Mouse (Mus musculus) lung, embryonic 15.5 days (tissue): ENCODE measurements around the gene Ccdc57. TPM values are rescaled to one million over a fixed set of nuclear protein-coding genes. Genes with fewer than 3 reads are reported as not detected.
"Not testable (repeated sequence)": the region's sequence is repeated elsewhere in the genome, so short reads cannot be mapped to it uniquely, and the experiment has no call there.

Source experiments
- ATAC-seq: fragments of 200-750 bp; cut with Nextera tagmentation; 2 replicates; pipeline ENCODE4 v1.8.0; 2017; ENCODE audit warnings: moderate number of reproducible peaks, borderline replicate concordance; ENCODE audit not compliant: low FRiP score, low TSS enrichment; ENCODE audit errors: extremely low read depth
- H3K27ac ChIP-seq: fragments of 300-500 bp; sonication (generic); 2 replicates; pipeline ENCODE4 v1.5.1; 2015; ENCODE audit warnings: moderate library complexity, mild to moderate bottlenecking, inconsistent platforms
- H3K27me3 ChIP-seq: fragments of 300-500 bp; sonication (generic); 2 replicates; pipeline ENCODE4 v1.6.1; 2015; ENCODE audit warnings: inconsistent platforms
- H3K36me3 ChIP-seq: fragments of 300-500 bp; sonication (generic); 2 replicates; pipeline ENCODE4 v1.6.1; 2015; ENCODE audit warnings: inconsistent platforms
- H3K4me1 ChIP-seq: fragments of 300-500 bp; sonication (generic); 2 replicates; pipeline ENCODE4 v1.6.1; 2015; ENCODE audit warnings: inconsistent platforms
- H3K4me2 ChIP-seq: fragments of 300-500 bp; sonication (generic); 2 replicates; pipeline ENCODE4 v1.6.1; 2015; ENCODE audit warnings: inconsistent platforms, mild to moderate bottlenecking, moderate library complexity
- H3K4me3 ChIP-seq: fragments of 300-500 bp; sonication (generic); 2 replicates; pipeline ENCODE4 v1.5.1; 2015; ENCODE audit warnings: mild to moderate bottlenecking, inconsistent platforms
- H3K9ac ChIP-seq: fragments of 300-500 bp; sonication (generic); 2 replicates; pipeline ENCODE4 v1.6.1; 2015; ENCODE audit warnings: inconsistent platforms
- H3K9me3 ChIP-seq: fragments of 300-500 bp; sonication (generic); 2 replicates; pipeline ENCODE4 v1.6.1; 2016; ENCODE audit warnings: inconsistent platforms
- WGBS: fragments of 180-500 bp; shearing (Covaris S2); methylation state at CpG from one replicate; pipeline ENCODE4 v1.1.7; 2015; 5-methylcytosine and 5-hydroxymethylcytosine counted together
- polyA plus RNA-seq: library from polyadenylated mRNA; unstranded; fragments of >200 nt; fragmentation: Nextera tagmentation; extraction: Ambion mirVana; gene quantifications from 2 replicates; pipeline ENCODE4 v1.2.1, GENCODE M21; 2015

Ccdc57 gene
- polyA plus RNA-seq, 1 experiment from 2014 or later: 6.6 TPM

DNA sequence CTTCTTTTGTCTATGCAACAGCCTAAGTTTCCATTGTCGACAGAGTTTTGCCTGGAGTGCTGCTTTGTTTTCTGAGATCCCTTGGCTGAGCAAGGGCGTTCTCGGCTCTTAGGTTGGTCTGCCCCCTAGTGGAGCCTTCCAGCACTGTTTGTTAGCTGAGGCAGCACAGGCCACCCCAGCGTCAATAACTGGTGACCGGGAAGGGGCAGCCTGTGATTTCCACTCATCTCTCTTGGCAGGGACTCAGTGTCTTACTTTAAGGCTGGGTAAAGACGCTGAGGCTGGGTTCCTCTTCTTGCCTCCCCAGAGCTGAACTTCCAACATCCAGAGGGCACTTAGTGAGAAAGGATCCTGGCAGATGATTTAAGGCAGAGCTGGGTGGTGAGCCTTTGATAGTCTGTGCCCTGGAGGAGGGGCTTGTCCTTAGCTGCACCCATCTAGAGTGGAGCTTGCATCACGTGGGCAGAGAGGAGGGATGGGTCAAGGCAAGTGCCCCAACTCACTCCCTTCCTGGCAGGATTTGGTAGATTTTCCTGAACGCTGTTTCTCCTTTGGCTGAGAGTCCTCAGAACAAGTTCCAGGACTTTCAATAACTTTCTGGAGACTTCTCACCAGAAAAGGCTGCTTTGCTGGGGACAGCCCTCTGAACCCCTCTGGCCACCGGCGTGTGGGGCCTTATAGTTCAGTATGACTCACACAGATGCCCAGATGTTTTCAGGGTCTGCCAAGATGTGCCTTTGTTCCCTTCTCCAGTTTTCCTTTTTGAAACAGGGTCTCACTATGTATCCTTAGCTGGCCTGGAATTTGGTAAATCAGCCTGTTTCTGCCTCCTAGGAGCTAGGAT is 132.4 kb downstream of the Ccdc57 start:
- H3K27ac ChIP-seq: peak overlapping the region; percentile 78
- peak; percentile 82 for ATAC-seq
- H3K36me3 ChIP-seq: no peaks in the 10 kb centered on the region
- H3K4me2 ChIP-seq: peak overlapping the region; percentile 20; the same call in 1 of the 2 replicates
- H3K27me3 ChIP-seq: no peaks in the 10 kb centered on the region
- WGBS: 7% methylated on average over 10 of the region's 10 CpGs
- peaks cover 18% of the 10 kb centered on the region for H3K4me1 ChIP-seq
- no peak overlapping the region for H3K4me3 ChIP-seq
- H3K9ac ChIP-seq: no peak overlapping the region
- no peaks in the 10 kb centered on the region for H3K9me3 ChIP-seq

DNA sequence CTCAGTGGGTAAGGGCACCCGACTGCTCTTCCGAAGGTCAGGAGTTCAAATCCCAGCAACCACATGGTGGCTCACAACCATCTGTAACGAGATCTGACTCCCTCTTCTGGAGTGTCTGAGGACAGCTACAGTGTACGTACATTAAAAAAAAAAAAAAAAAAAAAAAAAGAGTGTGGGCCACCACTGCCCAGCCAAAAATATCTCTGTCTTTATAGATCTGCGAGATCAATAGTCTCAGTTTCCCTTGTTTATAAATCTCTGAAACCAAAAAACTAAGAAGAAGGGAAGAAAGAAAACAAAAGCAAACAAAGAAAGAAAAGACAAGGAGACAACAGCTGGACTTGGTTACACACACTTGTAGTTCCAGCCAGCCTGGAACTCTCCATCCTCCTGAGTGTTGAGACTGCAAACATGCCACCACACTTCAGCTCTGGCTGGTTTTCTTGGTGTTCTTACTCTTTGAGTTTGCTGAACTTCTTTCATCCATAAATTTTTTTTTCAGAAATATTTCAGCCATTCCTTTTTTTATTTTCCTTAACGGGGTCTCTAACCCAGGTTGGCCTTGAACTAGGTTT is 133.3 kb downstream of the Ccdc57 start:
- peak overlapping the region; percentile 78 for H3K27ac ChIP-seq
- H3K27me3 ChIP-seq: no peaks in the 10 kb centered on the region
- H3K4me2 ChIP-seq: 0 out of 2 replicates have a peak overlapping the region, but pooled peaks have one; percentile 16
- ATAC-seq: no peak
- no peak overlapping the region for H3K4me3 ChIP-seq
- no peak overlapping the region for H3K9ac ChIP-seq
- H3K9me3 ChIP-seq: no peaks in the 10 kb centered on the region
- H3K36me3 ChIP-seq: peaks cover 3% of the 10 kb centered on the region; the same call in 1 of the 2 replicates
- WGBS: 56% methylated on average over 6 of the region's 6 CpGs
- H3K4me1 ChIP-seq: peaks cover 27% of the 10 kb centered on the region

DNA sequence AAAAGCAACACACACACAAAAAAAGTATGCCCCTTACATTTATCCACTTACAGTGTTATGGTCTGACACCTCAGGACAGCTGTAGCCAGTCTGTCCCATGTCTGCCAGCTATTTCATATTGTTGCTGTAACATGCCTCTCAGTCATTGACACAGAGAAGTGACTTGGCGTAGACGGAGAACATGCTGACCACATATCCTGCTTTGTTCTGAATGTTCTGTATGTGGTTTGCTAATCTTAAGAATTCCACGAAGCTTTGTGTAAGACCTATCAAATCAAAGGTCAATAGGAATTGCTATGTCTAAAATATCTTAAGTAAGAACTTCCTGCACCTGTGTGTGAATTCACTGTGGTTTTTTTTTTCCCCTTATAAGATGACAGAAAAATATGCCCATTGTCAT is 134.4 kb downstream of the Ccdc57 start:
- Histone ChIP-seq H3K27ac (no peak overlapping the region), H3K4me2 (no peak overlapping the region), H3K4me1 (peaks cover 28% of the 10 kb centered on the region), H3K36me3 (peaks cover 12% of the 10 kb centered on the region), H3K4me3 (no peak overlapping the region), H3K9ac (no peak overlapping the region), H3K9me3 (no peaks in the 10 kb centered on the region), H3K27me3 (no peaks in the 10 kb centered on the region)
- no peak for ATAC-seq
- 71% methylated on average over 3 of the region's 3 CpGs for WGBS

GRCm38 (mm10) chr11:120796614-120796946 is 136.1 kb downstream of the Ccdc57 start:
- ATAC-seq: 0 out of 2 replicates have a peak, but pooled peaks have one; percentile 3

GRCm38 (mm10) chr11:120795756-120796613 is 136.7 kb downstream of the Ccdc57 start, which contains the start of gene Dus1l:
Dus1l (minus strand) TSS chr11:120796403.
- WGBS: 2% methylated on average over 59 of the region's 59 CpGs
- H3K9ac ChIP-seq: peak within 1 kb of the TSS; percentile 88
- H3K4me3 ChIP-seq: peak within 1 kb of the TSS; percentile 82
- peaks cover 28% of the 10 kb centered on the region for H3K4me1 ChIP-seq
- peak; percentile 81 for ATAC-seq
- H3K27ac ChIP-seq: peak within 1 kb of the TSS; percentile 49
- no peaks in the 10 kb centered on the region for H3K27me3 ChIP-seq
- H3K4me2 ChIP-seq: peak within 1 kb of the TSS; percentile 90
- H3K9me3 ChIP-seq: no peaks in the 10 kb centered on the region
- H3K36me3 ChIP-seq: peaks cover 34% of the 10 kb centered on the region

More at GRCm38 (mm10) chr11:120796614-120796946, 136.1 kb downstream of the Ccdc57 start:
- H3K36me3 ChIP-seq: peaks cover 28% of the 10 kb centered on the region
- peak overlapping the region; percentile 49 for H3K27ac ChIP-seq
- peak overlapping the region; percentile 90 for H3K4me2 ChIP-seq
- H3K4me1 ChIP-seq: peaks cover 28% of the 10 kb centered on the region
- peak overlapping the region; percentile 82 for H3K4me3 ChIP-seq
- 26% methylated on average over 8 of the region's 8 CpGs for WGBS
- H3K9ac ChIP-seq: peak overlapping the region; percentile 88; the same call in 1 of the 2 replicates
- H3K9me3 ChIP-seq: no peaks in the 10 kb centered on the region
- H3K27me3 ChIP-seq: no peaks in the 10 kb centered on the region

DNA sequence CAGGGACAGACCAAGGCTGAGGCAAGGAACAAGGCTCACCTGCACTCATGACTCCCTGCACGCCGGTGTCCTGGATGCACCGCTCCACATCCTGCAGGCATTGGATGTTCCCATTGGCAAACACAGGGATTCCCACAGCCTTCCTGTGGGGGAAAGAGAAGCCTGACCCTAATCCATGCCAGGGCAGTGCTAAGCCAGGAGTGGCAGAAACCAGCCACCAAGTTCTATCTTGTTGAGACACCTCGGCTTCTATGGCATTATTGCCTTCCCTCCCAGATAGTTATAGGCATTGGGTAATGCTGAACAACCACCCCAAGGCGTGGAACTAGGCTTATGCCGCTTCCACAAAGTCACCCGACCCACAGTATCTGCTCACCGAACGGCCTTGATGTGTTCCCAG is 140.0 kb downstream of the Ccdc57 start:
- H3K9ac ChIP-seq: no peak overlapping the region
- no peak overlapping the region for H3K4me3 ChIP-seq
- peaks cover 18% of the 10 kb centered on the region for H3K4me1 ChIP-seq
- ATAC-seq: no peak
- H3K4me2 ChIP-seq: no peak overlapping the region
- 95% methylated on average over 9 of the region's 9 CpGs for WGBS
- no peaks in the 10 kb centered on the region for H3K27me3 ChIP-seq
- no peak overlapping the region for H3K27ac ChIP-seq
- H3K36me3 ChIP-seq: peaks cover 63% of the 10 kb centered on the region
- no peaks in the 10 kb centered on the region for H3K9me3 ChIP-seq

- peaks cover 82% of the 10 kb centered on the region for H3K36me3 ChIP-seq
- no peaks in the 10 kb centered on the region for H3K27me3 ChIP-seq
- no peak overlapping the region for H3K4me3 ChIP-seq
- WGBS: 78% methylated on average over 3 of the region's 3 CpGs
- H3K4me2 ChIP-seq: no peak overlapping the region
- no peak overlapping the region for H3K27ac ChIP-seq
- H3K4me1 ChIP-seq: peaks cover 12% of the 10 kb centered on the region
- no peak overlapping the region for H3K9ac ChIP-seq
- no peaks in the 10 kb centered on the region for H3K9me3 ChIP-seq
- no peak for ATAC-seq
Measured at GRCm38 (mm10) chr11:120789810-120790209, 142.9 kb downstream of the Ccdc57 start.

DNA sequence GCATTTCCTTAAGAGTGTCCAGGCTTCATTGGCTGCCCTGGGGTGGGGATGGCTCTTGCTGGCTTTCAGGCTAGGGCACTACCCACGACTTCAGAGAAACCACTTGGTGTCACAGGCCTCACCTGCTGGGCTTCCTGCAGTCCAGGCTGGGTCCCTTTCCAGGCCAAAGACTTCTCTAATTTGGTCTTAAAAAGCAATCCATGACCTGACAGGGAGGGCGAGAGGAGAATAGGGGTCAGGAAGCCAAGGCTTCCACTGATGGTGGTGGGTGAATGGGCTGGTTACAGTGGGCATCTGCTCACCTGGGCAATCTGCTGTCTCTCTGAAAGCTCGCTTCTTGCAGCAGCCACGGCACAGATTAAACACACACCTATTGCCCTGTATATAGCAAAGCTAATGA is 143.3 kb downstream of the Ccdc57 start:
- Histone ChIP-seq H3K27ac (no peak overlapping the region), H3K9me3 (no peaks in the 10 kb centered on the region), H3K4me3 (no peak overlapping the region), H3K36me3 (peaks cover 79% of the 10 kb centered on the region), H3K27me3 (no peaks in the 10 kb centered on the region), H3K4me2 (no peak overlapping the region), H3K9ac (no peak overlapping the region), H3K4me1 (peaks cover 7% of the 10 kb centered on the region)
- no peak for ATAC-seq
- WGBS: 82% methylated on average over 4 of the region's 4 CpGs

- not testable (repeated sequence) for ATAC-seq, H3K4me1 ChIP-seq, H3K9me3 ChIP-seq, H3K9ac ChIP-seq, H3K4me2 ChIP-seq, H3K4me3 ChIP-seq, H3K27me3 ChIP-seq, H3K27ac ChIP-seq
- H3K36me3 ChIP-seq: peaks cover 71% of the 10 kb centered on the region
- WGBS: 86% methylated on average over 9 of the region's 10 CpGs
Measured at GRCm38 (mm10) chr11:120788460-120788859, 144.2 kb downstream of the Ccdc57 start.

- H3K4me3 ChIP-seq: peak overlapping the region; percentile 98
- peak overlapping the region; percentile 94 for H3K9ac ChIP-seq
- H3K4me1 ChIP-seq: peaks cover 18% of the 10 kb centered on the region
- ATAC-seq: no peak
- peaks cover 47% of the 10 kb centered on the region for H3K36me3 ChIP-seq
- H3K27me3 ChIP-seq: no peaks in the 10 kb centered on the region
- 28% methylated on average over 9 of the region's 9 CpGs for WGBS
- peak overlapping the region; percentile 91 for H3K4me2 ChIP-seq
- no peak overlapping the region for H3K27ac ChIP-seq
- no peaks in the 10 kb centered on the region for H3K9me3 ChIP-seq
Measured at GRCm38 (mm10) chr11:120785145-120785544, 147.5 kb downstream of the Ccdc57 start.

DNA sequence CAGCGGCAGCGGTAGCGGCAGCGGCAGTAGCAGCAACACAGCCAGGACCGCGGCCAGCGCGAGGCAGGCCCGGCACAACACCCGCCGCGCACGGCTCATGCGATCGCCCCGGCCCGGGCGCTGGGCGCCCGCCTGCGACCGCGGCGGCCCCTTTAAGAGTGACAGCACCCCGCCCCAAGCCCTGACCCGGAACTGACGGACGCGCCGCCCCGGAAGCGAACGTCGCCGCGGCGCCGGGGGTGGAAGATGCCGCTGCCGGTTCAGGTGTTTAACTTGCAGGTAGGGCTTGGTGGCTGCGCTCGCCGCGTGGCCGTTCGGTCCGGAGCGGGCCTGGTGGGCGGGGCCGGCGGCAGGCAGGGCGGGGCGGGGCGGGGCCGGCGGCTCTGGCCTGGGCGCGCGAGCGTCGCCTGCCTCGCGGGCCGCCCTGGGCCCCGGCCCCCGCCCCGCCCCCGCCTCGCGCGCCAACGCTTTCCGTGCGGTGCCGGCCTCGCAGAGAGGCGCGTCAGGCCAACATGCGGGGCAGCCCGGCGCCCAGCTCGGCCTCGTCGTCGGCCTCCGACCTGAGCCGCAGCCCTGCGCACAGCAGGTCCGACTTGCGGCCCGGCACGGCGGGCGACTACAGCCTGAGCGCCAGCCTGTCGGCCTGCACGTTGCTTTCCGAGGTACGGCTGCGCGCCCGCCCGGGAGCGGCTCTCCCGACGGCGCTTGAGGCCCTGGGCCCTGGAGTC is 148.4 kb downstream of the Ccdc57 start, which contains the start of the genes Rfng and Gps1:
Gene Rfng, minus strand, starts transcription at position 144 of the 728 bp plus-strand sequence.
Gene Gps1, plus strand, starts transcription at position 209 of the 728 bp plus-strand sequence.
- ATAC-seq: peak; percentile 76
- H3K27ac ChIP-seq: peak within 1 kb of the TSS; percentile 85
- peaks cover 18% of the 10 kb centered on the region for H3K4me1 ChIP-seq
- H3K4me2 ChIP-seq: peak within 1 kb of the TSS; percentile 91
- peak within 1 kb of the TSS; percentile 98 for H3K4me3 ChIP-seq
- peak within 1 kb of the TSS; percentile 94 for H3K9ac ChIP-seq
- no peaks in the 10 kb centered on the region for H3K27me3 ChIP-seq
- H3K36me3 ChIP-seq: peaks cover 38% of the 10 kb centered on the region
- under 1% methylated on average over 70 of the region's 107 CpGs for WGBS
- H3K9me3 ChIP-seq: no peaks in the 10 kb centered on the region
